Mouse (Mus musculus) neural tube, embryonic 15.5 days (tissue): ENCODE measurements around the gene Thbd. TPM values are rescaled to one million over a fixed set of nuclear protein-coding genes. Genes with fewer than 3 reads are reported as not detected.

ENCODE experiments used
- ATAC-seq: fragments of 200-750 bp; cut with Nextera tagmentation; 2 replicates; pipeline ENCODE4 v1.8.0; 2017; ENCODE audit warnings: mild to moderate bottlenecking, moderate TSS enrichment, moderate library complexity; ENCODE audit not compliant: low FRiP score
- H3K27ac ChIP-seq: fragments of 300-500 bp; sonication (generic); replicated peaks from 2 replicates; pipeline ENCODE4 v1.5.1; 2015; ENCODE audit warnings: mild to moderate bottlenecking, inconsistent platforms
- H3K27me3 ChIP-seq: fragments of 300-500 bp; sonication (generic); replicated peaks from 2 replicates; pipeline ENCODE4 v1.6.1; 2015; ENCODE audit warnings: inconsistent platforms
- H3K36me3 ChIP-seq: fragments of 300-500 bp; sonication (generic); 2 replicates; pipeline ENCODE4 v1.6.1; 2015; ENCODE audit warnings: inconsistent platforms
- H3K4me1 ChIP-seq: fragments of 300-500 bp; sonication (generic); 2 replicates; pipeline ENCODE4 v1.6.1; 2015; ENCODE audit warnings: inconsistent platforms
- H3K4me2 ChIP-seq: fragments of 300-500 bp; sonication (generic); 2 replicates; pipeline ENCODE4 v1.6.1; 2015; ENCODE audit warnings: inconsistent platforms, mild to moderate bottlenecking, moderate library complexity
- H3K4me3 ChIP-seq: fragments of 300-500 bp; sonication (generic); replicated peaks from 2 replicates; pipeline ENCODE4 v1.5.1; 2015; ENCODE audit warnings: mild to moderate bottlenecking, inconsistent platforms
- H3K9ac ChIP-seq: fragments of 300-500 bp; sonication (generic); replicated peaks from 2 replicates; pipeline ENCODE4 v1.6.1; 2015; ENCODE audit warnings: mild to moderate bottlenecking, inconsistent platforms
- H3K9me3 ChIP-seq: fragments of 300-500 bp; sonication (generic); replicated peaks from 2 replicates; pipeline ENCODE4 v1.6.1; 2016; ENCODE audit warnings: inconsistent platforms
- WGBS: fragments of 180-500 bp; shearing (Covaris S2); methylation state at CpG from one replicate; pipeline ENCODE4 v1.1.7; 2015; ENCODE audit warnings: mixed read lengths; 5-methylcytosine and 5-hydroxymethylcytosine counted together
- polyA plus RNA-seq: library from polyadenylated mRNA; unstranded; fragments of >200 nt; fragmentation: Nextera tagmentation; extraction: Ambion mirVana; gene quantifications from 2 replicates; pipeline ENCODE4 v1.2.1, GENCODE M21; 2015

The Thbd gene
- polyA plus RNA-seq, 1 experiment from 2014 or later: 6.7 TPM

GRCm38 (mm10) chr2:148375326-148376150 lies 32.5 kb downstream of the Thbd start:
- H3K4me1 ChIP-seq: no peaks in the 10 kb centered on the region
- no peak overlapping the region for H3K4me2 ChIP-seq
- no peaks in the 10 kb centered on the region for H3K9me3 ChIP-seq
- no peak overlapping the region for H3K4me3 ChIP-seq
- no peaks in the 10 kb centered on the region for H3K27me3 ChIP-seq
- ATAC-seq: no peak
- no peaks in the 10 kb centered on the region for H3K36me3 ChIP-seq
- H3K27ac ChIP-seq: no peak overlapping the region
- 73% methylated on average over 10 of the region's 10 CpGs for WGBS
- H3K9ac ChIP-seq: no peak overlapping the region

DNA sequence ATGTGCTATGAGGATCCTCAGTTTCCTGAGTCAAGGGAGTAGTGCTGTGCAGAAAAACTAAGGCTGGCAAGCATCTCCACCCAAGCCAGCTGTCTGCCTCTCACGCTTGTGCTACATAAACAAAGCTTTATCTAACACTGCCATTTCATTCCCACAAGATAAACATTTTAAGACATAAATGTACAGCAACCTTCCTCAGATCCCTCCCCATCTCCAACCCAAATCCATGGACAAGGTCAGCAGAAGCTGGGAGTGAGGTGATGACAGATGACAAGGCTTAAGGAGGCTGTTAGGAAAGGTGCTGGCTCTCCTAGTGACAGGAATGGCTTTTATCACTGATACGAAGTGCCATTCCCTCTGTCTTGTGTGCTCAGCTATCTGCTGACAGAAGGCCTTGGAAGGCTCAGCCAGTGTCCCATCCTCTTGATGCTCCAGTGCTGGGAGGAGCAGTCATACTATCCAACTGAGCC lies 34.4 kb downstream of the Thbd start:
- H3K4me2 ChIP-seq: no peak overlapping the region
- no peak overlapping the region for H3K4me3 ChIP-seq
- H3K4me1 ChIP-seq: no peaks in the 10 kb centered on the region
- no peak overlapping the region for H3K9ac ChIP-seq
- no peaks in the 10 kb centered on the region for H3K27me3 ChIP-seq
- H3K27ac ChIP-seq: no peak overlapping the region
- no peaks in the 10 kb centered on the region for H3K36me3 ChIP-seq
- WGBS: 82% methylated on average over 2 of the region's 2 CpGs
- H3K9me3 ChIP-seq: no peaks in the 10 kb centered on the region
- ATAC-seq: no peak

DNA sequence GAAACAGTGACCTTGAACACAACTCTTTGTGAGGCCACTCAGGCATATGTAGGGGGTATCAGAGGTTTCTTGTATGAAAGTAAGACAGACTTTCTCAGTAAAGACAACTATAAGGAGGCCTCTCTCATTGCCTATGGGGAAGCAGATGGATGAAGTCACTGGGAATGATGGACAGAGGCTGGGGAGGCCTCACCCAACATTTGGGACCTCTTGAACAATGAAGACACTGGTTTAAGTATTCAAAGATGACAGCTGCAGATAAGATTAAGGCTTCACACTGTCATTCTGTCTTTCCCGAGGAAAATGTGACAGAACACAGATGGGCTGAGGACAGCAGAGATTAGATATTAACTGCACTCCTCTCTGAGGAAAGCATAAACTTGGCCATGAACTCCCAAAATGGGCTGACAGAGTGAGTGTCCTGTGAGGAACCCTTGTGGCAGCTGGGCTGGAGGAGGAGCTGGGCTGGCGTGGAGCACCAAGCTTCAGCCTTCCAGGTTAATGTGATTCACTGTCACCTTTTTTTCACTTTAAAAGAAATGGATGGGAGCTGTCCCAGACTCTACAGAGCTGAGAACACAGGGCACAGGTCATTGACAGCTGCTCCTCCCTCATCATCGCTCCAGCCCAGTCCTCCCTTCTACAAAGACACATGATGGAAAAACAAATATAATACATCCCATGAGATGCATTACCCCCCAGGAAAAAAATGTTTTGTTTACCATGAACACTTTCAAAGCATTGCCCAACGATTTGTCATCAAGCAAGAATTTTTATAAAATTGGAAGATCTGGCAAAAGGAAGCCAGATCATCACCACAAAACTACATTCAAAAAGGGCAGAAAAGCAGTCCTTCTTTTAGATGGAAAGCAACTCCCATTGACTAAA lies 36.0 kb downstream of the Thbd start:
- Histone ChIP-seq H3K9me3 (no peaks in the 10 kb centered on the region), H3K4me3 (no peak overlapping the region), H3K4me1 (no peaks in the 10 kb centered on the region), H3K36me3 (no peaks in the 10 kb centered on the region), H3K9ac (no peak overlapping the region), H3K27ac (no peak overlapping the region), H3K27me3 (no peaks in the 10 kb centered on the region), H3K4me2 (no peak overlapping the region)
- WGBS: 86% methylated on average over 4 of the region's 4 CpGs
- ATAC-seq: no peak

DNA sequence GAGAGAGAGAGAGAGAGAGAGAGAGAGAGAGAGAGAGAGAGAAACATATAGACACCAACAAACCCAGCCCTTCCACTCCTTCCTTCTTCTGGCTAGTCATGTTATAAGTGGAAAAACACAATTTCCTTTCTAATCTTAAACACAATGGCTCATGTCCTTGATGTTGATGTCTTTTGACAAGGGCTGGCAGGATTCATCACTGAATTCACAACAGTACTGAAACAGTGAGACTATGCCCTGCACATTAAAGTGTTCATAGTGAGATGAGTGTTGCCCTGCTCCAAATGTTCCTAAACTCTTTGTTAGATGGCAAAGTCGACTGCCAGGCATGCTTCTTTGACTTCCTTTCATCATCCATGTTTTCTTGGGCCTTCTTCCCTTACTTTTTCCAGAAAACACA lies 42.8 kb downstream of the Thbd start:
- Histone ChIP-seq H3K9me3 (no peaks in the 10 kb centered on the region), H3K4me1 (no peaks in the 10 kb centered on the region), H3K27ac (no peak overlapping the region), H3K27me3 (no peaks in the 10 kb centered on the region), H3K36me3 (no peaks in the 10 kb centered on the region), H3K4me2 (no peak overlapping the region), H3K4me3 (no peak overlapping the region), H3K9ac (no peak overlapping the region)
- ATAC-seq: no peak
- WGBS: 49% methylated on average over 1 of the region's 1 CpGs

DNA sequence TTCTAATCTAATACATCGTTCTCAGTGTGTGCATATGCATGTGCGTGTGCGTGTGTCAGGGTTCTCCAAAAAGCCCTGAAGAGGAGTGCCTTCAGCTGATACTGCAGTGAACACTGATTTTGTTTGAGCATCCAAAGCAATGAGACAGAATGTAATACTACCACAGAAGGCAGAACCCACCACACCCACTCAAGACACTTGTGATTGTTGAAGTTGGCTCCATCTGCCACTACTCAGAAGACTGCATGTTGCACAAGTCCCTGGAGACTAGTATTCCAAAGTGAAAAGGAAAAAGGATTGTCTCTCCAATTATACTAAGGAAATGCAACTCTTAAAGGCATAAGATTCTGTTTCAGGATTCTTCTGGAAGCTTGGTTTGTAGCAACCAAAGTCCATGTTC lies 43.5 kb downstream of the Thbd start:
- Histone ChIP-seq H3K36me3 (no peaks in the 10 kb centered on the region), H3K4me2 (no peak overlapping the region), H3K27ac (no peak overlapping the region), H3K9ac (no peak overlapping the region), H3K9me3 (no peaks in the 10 kb centered on the region), H3K27me3 (no peaks in the 10 kb centered on the region), H3K4me3 (no peak overlapping the region), H3K4me1 (no peaks in the 10 kb centered on the region)
- ATAC-seq: no peak
- 95% methylated on average over 3 of the region's 3 CpGs for WGBS

DNA sequence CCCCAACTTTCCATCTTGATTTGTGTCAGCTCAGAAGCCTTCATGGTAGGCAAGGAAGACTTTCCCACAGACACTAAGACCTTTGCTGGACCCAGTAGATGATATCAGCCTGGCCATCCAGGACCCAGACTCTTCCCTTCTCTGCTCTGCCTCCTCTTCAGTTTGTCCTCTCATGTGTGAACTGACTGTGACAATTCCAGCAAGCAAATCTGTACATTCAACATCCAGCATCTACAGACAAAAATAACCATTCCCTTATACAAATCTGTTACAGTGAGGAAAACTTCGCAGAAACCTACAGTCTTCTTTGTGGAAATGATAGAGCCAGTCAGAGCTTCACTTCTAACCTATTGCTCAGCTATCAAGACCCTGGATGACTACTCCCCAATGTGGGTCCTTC lies 50.8 kb downstream of the Thbd start:
- H3K9me3 ChIP-seq: no peaks in the 10 kb centered on the region
- no peaks in the 10 kb centered on the region for H3K27me3 ChIP-seq
- H3K9ac ChIP-seq: no peak overlapping the region
- no peak overlapping the region for H3K4me3 ChIP-seq
- no peaks in the 10 kb centered on the region for H3K4me1 ChIP-seq
- no peaks in the 10 kb centered on the region for H3K36me3 ChIP-seq
- 83% methylated on average over 1 of the region's 1 CpGs for WGBS
- no peak overlapping the region for H3K27ac ChIP-seq
- no peak overlapping the region for H3K4me2 ChIP-seq
- no peak for ATAC-seq

Other genes with a start within 250 kb of the Thbd start
- 3.2 and 3.8 TPM in 2 replicates for gene Sstr4, start 12.8 kb downstream of the Thbd start, polyA plus RNA-seq
- 7.6 and 9.2 TPM in 2 replicates for gene Cd93, start 35.4 kb upstream of the Thbd start, polyA plus RNA-seq